Mouse (Mus musculus) liver, embryonic 14.5 days (tissue): Measurements from ENCODE around the gene Svip.

ENCODE experiments used
- CTCF ChIP-seq: IDR thresholded peaks from 2 replicates; pipeline ENCODE4 v1.5.1; 2016; ENCODE audit warnings: antibody characterized with exemption, low read depth, control low read depth
- EP300 ChIP-seq: IDR thresholded peaks from 2 replicates; pipeline ENCODE4 v1.6.1; 2016; ENCODE audit warnings: antibody characterized with exemption, low read depth

GRCm38 (mm10) chr7:51973091-51973490 is 32.7 kb downstream of the Svip start:
- no peak for TF ChIP-seq EP300
- TF ChIP-seq CTCF = no peak
